Mouse (Mus musculus): ENCODE data around the gene Pa2g4.
"Not testable (repeated sequence)": the region's sequence is repeated elsewhere in the genome, so short reads cannot be mapped to it uniquely, and the experiment has no call there.

The Pa2g4 gene

DNA sequence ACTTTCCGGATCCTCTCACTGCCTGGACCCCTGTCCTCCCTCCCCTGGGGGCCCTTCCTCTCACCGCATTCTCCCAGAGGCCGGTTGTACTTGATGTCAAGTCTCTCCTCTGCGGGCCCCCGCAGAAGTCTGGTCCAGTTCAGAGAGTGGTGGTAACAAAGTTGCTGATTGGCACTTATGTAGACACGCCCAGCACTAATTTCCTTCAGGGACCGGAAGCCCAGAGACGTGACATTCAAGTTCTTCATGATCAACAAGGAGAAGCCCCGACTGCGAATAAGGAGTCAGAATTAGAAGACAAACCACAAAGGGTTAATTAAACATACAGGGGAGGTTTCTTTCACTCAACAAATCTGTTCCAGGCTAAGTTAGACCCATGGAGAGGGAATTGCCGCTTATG, 12.5 kb upstream of the Pa2g4 start:
- no peak for DNase-seq (ENCODE audit: low spot score in 2 of 2)

DNA sequence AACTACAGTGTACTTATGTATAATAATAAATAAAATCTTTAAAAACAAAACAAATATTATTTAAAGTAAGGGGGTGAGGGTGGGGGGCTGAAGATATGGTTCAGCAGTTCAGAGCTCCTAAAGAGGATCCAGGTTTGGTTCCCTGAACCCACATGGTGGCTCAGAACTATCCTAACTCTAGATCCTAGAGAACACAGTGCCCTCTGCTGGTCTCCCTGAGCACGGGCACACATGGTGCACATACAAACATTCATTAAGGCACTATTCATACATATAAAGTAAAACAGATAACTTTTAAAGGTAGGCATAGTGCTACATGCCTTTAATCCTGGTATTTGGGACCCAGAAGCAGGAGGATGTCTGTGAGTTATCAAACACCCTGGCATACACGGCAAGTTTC, 9.3 kb upstream of the Pa2g4 start:
- DNase-seq (ENCODE audit: low spot score in 2 of 2): peak in 1 of 2 experiments; percentile 48

DNA sequence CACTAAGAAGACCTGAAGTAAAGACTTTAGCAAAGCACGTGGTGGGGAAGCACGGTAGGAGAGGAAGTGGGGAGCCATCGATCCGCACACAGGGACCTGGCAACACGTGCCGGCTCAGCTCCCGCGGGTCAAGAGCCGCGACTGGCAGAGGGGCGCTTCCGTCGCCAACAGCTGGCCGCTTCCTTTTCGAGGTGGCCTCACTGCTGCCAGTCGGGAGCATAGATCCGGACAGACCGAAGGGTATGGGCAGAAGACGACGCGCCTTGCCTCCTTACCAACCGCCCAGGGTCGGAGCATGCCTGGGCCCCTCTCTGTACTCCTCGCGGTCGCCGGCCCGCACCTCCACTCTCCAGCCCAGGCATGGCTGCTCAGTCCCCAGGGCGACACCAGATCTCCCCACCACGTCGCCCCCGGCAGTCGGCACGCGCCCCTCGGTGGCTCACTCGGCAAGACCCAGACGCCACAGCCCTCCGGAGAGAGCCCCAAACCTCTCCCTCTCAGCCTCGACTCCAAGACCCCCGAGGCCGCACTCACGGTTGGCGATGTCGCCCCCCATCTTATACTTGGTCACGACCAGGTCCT, 490 bp downstream of the Pa2g4 start:
- peak in 1 of 2 experiments; percentile 64 for DNase-seq (ENCODE audit: low spot score in 2 of 2)

DNA sequence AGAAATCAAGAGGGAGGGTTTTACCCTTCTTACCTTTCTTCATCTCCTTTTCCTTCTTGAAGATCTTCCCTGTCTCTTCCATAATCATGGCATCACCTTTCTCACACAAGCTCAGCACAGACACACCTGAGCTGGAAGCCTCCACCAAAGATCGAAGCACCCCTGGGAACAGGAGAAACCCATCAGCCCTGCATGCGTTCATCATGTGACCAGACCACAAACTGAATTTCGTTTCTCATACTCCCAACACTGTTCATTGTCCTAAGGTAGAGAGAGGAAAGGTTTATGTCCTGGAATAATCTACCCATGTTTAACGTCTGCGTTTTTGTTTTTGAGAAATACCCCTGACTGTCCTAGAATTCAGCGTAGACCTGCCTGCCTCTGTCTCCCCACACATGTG, 2.2 kb downstream of the Pa2g4 start:
- DNase-seq (ENCODE audit: low spot score in 2 of 2): no peak

DNA sequence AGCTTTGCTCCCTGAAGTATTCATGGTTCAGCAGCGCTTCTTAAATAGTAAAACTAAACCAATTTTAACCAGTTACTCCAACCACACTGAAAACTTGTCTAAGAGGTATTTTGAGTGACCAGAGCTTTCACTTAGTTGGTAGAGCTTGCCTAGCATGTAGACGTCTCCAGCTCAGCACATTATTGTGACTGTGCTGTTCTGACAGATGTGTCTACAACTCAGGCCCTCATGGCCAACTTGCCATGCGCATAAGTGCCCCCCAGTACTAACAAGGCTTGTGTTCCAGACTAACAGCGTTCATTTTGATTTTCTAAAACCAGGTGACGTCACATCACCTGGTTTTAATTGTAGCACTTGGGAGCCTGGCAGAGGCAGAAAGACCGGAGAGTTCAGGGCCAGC, 8.8 kb downstream of the Pa2g4 start:
- no peak for DNase-seq (ENCODE audit: low spot score in 2 of 2)

DNA sequence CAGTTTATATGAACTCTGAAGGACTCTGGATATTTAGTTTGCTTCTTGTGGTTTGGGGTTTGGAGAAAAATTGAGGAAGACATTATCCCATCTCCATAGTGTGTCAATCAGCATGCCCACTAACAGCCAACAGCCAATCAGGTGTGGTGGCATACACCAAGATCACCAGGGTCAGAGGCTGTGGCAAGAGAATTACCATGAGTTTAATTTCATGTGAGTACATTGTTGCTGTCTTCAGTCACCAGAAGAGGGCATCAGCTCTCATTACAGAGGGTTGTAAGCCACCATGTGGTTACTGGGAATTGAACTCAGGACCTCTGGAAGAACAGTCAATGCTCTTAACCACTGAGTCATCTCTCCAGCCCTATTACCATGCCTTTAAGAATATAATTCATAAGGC, 9.5 kb downstream of the Pa2g4 start:
- DNase-seq (ENCODE audit: low spot score in 2 of 2): no peak

DNA sequence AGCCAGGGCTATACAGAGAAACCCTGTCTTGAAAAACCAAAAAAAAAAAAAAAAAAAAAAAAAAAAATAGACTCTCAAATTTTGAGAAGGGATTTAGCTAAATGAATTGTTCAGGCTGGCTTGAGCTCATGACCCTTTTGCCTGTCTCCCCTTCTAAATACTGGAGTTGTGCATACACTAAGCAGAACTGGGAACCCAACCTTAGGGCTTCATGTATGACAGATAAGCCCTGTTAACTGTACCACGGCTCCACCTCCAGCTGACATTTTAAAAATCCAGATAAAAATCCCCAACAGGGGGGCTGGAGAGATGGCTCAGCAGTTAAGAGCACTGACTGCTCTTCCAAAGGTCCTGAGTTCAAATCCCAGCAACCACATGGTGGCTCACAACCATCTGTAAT, 10.2 kb downstream of the Pa2g4 start:
- not testable (repeated sequence) for DNase-seq (ENCODE audit: low spot score in 2 of 2)

DNA sequence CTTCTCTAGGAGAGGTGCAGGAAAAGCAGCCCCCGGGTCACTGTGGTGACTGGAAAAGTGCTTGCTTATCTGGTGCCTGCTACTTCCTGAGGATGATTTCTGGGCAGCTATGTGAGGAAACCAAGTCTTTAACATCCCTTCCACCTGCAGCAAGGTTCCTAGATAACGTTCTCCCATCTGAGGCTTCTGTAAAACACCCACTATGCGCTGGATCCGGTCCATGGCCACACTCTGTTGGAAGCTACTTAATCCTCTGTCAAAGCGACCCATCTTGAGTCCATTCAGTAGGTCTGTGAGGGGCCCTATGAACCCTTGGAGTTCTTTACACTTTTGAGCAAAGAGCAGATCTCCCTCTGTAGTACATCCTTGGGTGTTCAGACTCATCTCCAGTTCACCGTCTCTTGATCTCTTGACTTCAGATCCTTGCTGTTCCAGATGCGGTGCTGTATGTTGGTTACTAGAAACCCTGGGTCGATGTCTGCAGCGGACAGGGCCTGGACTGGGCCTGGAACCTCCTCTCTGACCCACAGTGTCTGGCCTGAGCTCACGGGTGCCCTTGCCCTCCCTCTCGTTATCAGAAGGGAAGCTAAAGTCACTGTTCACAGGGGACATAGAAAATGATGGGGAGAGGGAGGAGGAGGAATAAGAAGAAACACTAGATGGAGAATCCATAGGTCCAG, 15.5 kb downstream of the Pa2g4 start:
- not testable (repeated sequence) for DNase-seq (ENCODE audit: low spot score in 2 of 2)

DNA sequence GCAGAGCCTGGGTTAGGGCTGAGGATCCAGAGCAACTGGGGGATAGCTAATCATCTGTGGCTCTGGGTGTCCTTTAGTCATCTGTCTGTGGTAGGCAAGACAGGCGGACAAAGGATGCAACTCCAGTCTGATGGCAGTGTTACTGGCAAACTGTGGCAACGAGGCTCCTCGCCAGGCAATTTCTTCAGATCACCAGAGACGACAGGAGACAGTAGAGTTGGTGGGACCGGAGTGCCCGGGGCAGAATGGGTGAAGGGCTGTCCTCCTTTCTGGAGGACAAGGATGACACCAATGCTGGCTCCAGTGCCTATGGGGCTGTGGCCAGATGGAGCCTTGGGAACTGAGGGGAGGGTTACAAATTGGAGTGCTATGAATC, 16.1 kb downstream of the Pa2g4 start:
- DNase-seq (ENCODE audit: low spot score in 2 of 2): peak in 1 of 2 experiments; percentile 24

DNA sequence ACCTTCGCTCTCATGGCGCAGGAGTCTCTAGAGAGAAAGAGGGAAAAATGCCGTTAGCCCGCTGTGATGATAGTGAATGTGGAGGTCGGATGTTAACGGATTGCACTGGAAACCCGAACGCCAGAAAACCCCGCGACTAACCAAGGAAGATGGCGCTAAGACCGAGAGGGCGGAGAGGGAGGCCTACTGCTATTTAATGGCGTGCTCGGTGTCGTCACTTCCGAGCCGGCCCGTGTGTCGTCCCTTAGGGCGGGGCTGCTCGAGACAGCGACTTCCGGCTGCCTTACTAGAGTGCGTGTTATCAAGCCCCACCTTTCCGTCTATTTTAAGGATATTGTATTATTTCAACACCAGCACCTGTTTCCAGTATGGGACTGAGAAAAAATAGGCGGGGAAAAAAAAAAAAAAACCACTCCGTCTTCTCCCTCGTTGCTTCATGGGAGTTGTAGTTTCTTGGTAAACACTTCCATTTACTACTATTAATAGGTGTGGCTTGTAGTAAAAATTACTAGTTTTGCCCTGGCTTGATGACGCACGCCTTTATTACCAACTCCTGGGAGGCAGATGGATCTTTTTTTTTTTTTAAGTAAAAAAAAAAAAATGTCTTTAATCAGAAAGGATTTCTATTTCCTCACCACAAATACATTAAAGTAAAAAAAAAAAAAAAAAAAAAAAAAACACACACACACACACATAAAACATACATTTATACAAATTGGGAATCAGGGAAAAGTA, 16.7 kb downstream of the Pa2g4 start, which contains the start of gene Rpl41:
Gene Rpl41 (minus strand): TSS at position 359 of the 735 bp plus-strand sequence.
- peak; percentile 85 to 94 for DNase-seq (ENCODE audit: low spot score in 2 of 2)

DNA sequence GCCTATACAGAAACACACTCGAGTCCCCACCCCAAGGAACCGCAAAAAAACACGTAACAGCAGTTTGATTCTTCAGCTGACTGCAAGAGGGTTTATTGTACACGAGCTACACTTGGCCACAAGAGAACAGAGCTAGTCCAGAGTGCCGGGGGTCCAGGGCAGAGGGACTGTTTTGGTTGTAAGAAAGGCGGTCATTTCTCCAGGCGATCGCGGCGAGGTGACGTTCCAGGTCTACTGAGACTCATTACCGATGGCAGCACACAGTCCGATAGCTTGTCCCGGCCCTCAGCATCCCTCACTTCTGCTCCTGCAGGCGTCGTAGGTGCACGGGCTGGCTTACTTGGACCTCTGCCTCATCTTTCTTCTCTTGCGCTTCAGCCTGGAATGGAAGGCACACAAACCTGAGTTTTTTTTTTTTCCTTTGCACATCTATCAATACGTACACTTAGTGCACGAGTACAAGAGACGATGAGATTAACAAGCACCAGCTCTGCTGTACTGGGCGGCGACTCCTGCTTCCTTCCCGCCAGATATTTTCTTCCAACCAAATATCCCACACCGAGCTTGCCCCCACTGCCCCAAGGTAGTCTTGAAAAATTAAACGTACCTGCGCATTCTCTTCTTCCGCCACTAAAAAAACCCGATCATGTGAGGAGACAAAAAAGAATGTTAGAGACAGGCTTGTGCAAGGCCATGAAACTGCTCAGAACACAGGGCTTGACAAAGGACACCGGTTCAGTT, 17.6 kb downstream of the Pa2g4 start:
- DNase-seq (ENCODE audit: low spot score in 2 of 2): peak in 1 of 2 experiments; percentile 40

DNA sequence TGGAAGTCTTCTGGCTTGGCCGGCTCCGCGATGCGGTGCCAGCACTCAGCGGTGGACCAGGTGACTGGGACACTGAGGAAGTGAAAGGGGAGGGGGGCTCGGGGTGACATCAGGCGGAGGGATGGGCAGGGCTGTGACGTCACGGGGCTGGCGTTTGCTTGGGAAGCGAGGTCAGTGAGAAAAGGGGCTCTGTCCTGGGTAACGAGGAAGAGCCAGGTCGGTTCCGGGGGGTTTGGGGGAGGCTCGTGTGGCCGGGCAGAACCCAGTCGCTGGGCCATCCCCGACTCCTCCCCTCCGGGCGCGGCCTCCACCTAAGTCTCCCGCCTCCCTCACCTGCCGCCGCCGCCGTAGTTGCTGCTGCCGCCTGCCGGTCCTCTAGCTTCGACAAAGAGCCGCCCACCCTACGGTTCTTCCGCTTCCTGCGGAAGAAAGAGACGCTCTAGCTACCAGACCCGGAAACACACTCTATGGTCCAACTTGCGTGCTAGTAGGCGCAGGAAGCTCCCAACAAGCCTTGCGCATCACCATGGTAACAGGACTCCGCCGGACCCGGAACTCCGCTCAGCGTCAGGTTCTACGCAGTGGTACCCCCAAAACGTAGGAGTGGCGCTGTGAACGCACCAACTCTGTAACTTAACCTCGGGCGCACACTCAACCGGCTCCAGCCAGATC, 18.3 kb downstream of the Pa2g4 start, which contains the start of gene Zc3h10:
Gene Zc3h10 (minus strand): TSS at position 414 of the 672 bp plus-strand sequence.
- peak; percentile 86 to 94 for DNase-seq (ENCODE audit: low spot score in 2 of 2)

DNA sequence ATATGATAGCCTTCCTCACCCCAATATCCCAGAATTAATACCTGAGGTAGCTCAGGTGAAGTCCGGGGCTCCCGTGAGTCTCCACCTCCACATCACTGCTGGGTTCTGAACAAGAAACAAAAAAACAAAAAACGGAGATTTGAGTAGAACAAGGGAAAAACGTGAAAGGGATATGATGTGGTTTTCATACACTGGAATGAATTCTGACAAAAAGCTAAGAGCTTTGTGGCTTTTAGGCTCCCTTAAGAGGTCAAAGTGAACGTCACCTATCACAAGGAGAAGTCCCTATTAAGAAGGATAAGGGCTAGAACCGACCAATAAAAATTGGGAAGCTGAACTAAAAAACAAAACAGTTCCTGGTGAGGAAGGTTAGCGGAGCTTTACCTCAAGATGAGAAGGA, 19.0 kb downstream of the Pa2g4 start:
- DNase-seq (ENCODE audit: low spot score in 2 of 2): no peak

DNA sequence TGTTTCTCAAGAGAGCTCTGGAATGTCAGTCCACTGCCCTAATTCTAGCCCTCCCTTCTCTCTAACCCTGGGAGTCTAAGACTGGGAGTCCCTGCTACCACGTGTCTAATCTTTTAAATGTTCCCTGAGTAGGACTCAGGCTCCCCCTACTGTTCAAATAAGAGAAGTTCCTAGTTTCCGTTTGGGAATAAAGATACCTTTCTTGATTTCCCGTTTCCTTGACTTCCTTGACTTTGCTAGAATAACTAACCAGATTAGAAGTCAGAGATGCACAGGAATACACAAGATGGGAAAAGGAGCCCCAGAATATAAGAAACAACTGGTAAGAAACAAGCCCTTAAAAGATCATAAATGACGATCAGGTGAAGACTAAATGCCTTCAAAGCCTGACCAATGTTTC, 19.4 kb downstream of the Pa2g4 start:
- no peak for DNase-seq (ENCODE audit: low spot score in 2 of 2)

DNA sequence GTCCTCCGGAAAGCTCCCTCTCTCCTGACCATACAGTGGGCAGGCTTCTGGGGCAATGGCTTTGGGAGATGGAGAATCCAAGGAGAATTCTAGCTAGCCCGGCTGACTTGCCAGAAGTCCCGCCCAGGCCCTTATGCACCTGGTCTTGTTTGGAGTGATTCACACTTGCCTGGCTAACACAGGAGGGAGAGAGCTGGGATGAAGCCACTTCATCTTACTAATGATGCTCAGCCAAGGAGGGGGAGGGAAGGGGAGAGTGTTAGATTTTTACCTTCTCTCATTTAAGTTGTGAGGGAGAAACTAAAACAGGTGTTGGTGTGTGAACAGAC, 20.3 kb downstream of the Pa2g4 start:
- DNase-seq (ENCODE audit: low spot score in 2 of 2): no peak

DNA sequence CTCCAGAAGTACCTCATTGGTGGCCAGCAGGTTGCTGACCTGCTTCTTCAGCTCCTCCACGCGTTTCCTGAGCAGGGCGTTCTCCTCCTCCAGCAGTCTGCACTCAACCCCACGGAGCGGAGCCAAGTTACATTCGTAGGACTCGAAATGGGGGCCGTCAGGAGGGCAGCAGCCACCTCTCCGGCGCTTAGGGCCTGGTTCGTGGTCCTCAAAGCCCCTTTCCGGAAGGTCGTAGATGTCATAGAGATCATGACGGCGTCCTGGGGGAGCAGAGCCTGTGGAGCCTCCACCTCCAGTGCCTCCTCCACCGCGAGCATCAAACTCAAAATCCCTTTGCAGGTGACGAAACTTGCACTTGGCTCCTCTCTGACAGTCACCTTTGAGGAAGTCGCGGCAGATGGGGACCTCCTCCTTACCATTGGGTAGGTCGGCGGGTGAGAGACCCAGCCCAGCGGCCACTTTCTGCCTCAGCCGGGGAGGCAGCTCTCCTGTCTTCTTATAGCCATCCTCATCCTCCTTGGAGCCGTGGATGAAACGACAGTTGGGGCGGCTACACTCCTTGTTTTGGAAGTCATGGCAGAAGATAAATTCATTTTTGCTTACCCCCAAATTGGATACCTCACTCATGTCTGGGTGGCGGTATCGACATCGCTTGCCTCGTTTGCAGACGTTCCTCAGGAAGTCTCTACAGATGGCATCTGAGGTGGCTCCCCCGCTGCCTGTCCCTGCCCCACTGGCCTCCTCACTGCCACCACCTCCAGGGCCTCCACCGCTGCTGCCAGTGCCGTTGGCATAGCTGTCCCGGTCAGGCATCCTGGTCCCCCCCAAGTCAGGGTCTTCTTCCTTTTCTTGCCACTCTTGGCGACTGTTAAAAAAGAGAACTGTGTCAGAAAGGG, 20.9 kb downstream of the Pa2g4 start:
- DNase-seq (ENCODE audit: low spot score in 2 of 2): peak in 1 of 2 experiments; percentile 26

DNA sequence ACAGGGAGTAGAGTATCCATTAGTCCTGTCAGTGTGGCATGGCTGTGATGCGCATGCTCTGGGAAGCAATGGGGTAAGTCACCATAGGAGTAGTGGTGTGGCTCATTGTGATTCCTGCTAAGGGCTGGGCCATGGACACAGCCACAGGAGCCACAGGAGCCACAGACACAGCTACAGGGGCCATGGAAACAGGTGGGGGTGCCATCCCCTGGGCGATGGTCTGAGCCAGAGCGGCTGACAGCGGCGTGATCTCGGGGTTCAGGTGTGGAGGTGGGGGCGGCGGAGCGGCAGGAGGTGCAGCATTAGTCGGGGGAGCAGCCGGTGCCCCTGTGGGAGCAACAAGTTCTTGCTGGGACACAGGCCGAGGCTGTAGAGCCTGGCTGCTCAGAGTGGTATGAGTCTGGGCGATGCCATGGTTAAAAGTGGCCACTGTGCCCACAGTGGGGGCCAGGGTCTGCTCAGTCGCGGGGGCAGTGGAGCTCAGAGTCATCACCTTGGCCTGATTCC, 21.6 kb downstream of the Pa2g4 start:
- no peak for DNase-seq (ENCODE audit: low spot score in 2 of 2)

DNA sequence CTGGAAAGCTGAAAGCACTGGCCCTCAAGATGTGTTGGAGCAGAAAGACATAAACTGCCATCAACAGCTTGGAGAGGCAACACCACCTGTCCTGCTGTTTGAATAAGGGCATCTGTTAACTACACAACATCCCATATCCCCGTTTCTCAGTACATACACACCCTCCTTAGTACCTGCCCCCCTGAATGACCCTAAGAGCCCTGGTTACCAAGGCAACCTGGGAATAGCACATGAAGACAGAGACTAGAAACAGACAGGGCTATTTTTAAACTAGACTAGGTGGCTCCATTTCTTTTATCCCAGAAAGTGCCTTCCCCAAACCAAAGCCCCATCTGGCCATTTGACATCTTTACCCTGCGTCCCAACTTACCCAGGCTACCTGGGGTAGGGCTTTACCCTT, 22.7 kb downstream of the Pa2g4 start:
- no peak for DNase-seq (ENCODE audit: low spot score in 2 of 2)

DNA sequence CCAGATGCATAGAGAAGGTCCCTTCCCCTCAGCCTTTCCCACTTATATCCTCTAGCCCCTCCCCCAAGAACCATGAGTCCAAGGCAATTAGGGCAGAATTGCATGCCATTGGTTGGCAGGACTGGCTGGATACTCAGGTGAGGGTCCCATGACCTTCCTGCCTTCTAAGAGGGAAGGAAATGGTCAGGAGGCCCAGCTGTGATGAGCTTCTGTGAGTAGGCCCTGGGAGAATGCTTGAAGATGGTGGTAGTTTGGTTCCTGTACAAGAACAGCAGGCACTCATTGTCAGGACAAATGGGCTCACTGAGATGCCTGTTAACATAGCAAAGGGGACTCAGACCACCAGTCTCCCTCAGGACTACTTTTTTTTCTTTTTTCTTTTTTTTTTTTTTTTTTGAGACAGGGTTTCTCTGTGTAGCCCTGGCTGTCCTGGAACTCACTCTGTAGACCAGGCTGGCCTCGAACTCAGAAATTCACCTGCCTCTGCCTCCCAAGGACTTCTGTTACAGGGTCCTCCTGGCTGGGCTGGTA, 27.4 kb downstream of the Pa2g4 start:
- no peak for DNase-seq (ENCODE audit: low spot score in 2 of 2)

DNA sequence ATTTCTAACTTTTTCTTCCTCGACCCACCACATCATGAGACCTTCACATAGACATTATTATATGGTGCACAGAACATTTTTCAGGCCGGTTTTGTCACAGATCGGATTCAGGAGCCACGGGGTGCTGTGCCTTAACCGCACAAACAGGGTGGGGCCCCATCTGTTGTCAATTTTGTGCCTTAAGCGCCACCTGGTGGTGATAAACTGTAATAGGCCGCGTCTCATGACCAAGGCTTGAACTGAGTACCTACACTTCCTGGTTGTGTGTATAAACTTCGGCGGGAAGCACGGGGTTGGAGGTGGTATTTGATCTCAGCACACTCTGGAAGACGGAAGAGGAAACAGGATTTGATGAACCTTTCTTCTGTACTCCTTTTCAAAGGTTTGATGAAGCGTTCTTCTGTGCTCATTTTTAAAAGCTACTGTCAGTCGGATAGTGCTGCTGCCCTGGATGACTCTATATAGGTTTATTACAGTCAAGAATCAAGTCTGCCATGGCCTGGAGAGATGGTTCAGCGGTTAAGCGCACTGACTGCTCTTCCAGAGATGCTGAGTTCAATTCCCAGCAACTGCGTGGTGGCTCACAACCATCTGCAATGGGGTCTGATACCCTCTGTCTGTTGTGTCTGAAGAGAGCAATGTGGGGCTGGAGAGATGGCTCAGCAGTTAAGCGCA, 29.4 kb downstream of the Pa2g4 start:
- DNase-seq (ENCODE audit: low spot score in 2 of 2): peak; percentile 84 to 92
